Mouse (Mus musculus) right cerebral cortex, postnatal 36 days (tissue): ENCODE measurements at regions not wholly inside any gene's neighbourhood (a gene's known extent, or its start where the extent isn't known, plus 50 kb on each side); places are given as distances from the start of the nearest gene placed in this dataset.

Source experiments
- DNase-seq, 2 experiments: peaks; one replicate each; pipeline ENCODE4 v3.0.0; 2022; ENCODE audit warnings: low spot score in 2 of 2, mixed read lengths in 1 of 2

DNA sequence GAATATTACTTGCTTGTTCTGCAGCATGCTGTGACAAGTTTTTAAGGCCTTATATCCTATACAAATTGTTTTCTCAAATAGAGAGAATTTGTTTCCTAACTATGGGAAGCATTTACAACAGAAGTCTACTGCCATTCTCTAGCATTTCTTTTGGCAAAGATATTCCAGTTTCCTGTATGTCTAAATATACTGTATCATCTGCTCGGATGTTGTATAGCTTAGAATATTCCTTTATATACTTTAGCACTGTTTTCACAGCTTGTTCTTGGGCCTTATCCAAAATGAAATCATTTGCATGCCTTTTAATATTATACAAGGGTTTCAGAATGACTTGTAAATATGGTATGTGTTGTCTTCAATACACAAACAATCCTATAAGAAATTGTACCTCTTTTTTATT, 92.1 kb upstream of the Ins2 start:
- DNase-seq, result no peak

DNA sequence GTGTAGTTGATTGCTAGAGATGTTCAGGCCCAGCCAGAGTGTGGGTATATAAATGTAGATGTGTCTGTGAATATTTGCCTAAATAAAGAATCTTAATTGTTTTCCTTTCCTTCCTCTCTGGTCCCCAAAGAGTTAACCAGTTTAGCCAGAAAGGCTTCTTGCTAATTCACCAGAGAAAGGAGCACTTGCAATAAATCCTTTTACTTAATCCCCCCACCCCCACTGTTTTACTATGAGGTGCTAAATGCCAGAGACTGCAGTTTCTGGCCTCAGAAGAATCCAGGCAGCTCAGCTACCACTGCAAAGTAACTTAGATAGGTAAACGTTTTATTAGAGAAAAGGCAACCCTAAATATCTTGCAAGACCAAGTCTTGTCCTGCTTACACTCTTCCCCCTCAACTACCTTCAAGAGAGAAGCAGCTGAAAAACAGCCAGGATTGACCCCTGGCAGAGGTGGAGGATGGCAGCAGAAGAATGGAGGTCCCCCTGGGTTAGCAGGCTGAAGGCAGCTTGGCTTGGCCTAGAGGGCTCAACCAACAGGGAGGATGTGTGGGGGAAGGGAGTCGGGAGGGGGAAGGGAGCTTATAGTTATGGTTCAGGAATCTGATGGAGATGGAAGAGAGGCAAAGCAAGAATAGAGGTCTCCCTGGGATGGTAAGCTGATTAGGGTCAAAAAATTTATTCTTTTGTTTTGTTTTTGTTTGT, 87.9 kb upstream of the Ins2 start:
- no peak for DNase-seq

DNA sequence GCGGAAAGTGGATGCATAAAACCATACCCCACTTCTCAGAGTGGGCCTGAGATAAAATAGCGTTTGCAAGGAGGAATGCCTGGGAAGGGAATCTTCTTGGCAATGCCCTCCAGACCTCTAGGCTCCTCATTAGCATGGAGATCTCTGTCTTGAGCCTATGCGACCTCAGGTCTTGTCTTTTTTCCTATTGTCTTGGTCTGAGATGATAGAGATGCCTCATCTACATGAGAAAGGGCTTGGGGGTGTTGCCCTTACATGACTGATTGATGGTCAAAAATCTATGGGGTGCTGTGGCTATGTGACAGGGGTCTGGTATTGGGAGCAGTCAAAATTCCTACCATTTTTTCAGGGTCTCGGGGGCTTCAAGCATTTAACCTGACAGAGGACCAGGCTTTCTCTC, 67.5 kb upstream of the Ins2 start:
- DNase-seq, result no peak

DNA sequence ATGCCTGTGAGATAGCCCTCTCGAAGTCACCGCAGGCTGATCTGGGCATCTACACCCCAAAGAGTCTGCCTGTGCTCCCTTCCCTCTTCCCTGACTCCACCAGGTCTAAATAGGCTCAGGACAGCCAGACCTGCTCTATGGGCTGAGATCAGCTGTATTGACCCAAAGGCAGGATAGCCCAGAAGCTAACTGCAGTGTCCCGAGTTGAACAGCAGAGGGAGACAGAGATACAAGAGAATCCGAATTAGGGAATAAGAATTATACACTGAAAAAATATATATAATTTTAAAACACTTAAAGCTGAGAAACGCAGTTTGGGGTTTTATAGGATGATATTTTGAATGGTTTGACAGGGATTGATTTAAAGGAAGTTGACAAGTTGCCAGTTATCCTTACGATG, 56.2 kb upstream of the Ins2 start:
- peak; percentile 1 to 6 for DNase-seq

DNA sequence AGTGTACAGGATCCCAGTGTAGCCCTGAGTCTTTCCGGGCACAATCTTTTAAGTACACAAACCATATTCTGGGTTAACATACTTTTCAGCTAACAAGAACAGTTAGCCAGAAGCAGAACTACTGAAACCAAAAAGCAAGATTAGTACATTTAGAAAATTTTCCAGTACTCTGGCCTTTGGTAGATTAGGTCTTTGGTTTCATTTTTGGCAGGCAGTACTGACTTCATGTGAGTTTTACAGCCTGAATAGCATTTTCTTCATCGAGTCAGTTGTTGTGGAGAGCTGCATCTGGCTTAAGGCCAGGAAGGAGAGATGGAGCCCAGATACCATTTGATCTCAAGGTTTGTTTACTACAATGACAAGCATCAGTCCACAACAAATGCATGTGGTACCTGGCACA, 51.3 kb upstream of the Ins2 start:
- DNase-seq, result no peak
